Mouse (Mus musculus) lung, postnatal 0 days (tissue): ENCODE measurements around the gene Rai14. TPM values are rescaled to one million over a fixed set of nuclear protein-coding genes. Genes with fewer than 3 reads are reported as not detected.

Experiments used
- ATAC-seq: fragments of 200-750 bp; cut with Nextera tagmentation; 2 replicates; pipeline ENCODE4 v1.8.0; 2017; ENCODE audit warnings: moderate library complexity
- DNase-seq: peaks from one replicate; pipeline ENCODE4 v3.0.0-alpha.2; 2016; ENCODE audit warnings: low spot score
- H3K27ac ChIP-seq: fragments of 300-500 bp; sonication (generic); 2 replicates; pipeline ENCODE4 v1.5.1; 2014; ENCODE audit warnings: antibody characterized with exemption, mild to moderate bottlenecking, low read length, mixed read lengths
- H3K27me3 ChIP-seq: fragments of 300-500 bp; sonication (generic); replicated peaks from 2 replicates; pipeline ENCODE4 v1.6.1; 2014; ENCODE audit warnings: low read length, mixed read lengths; ENCODE audit not compliant: insufficient read depth
- H3K36me3 ChIP-seq: fragments of 300-500 bp; sonication (generic); 2 replicates; pipeline ENCODE4 v1.6.1; 2014; ENCODE audit warnings: low read length, mixed read lengths; ENCODE audit not compliant: insufficient read depth
- H3K4me1 ChIP-seq: fragments of 300-500 bp; sonication (generic); 2 replicates; pipeline ENCODE4 v1.6.1; 2014; ENCODE audit warnings: antibody characterized with exemption, low read depth, low read length, mixed read lengths; ENCODE audit not compliant: insufficient read depth
- H3K4me2 ChIP-seq: fragments of 300-500 bp; sonication (generic); replicated peaks from 2 replicates; pipeline ENCODE4 v1.6.1; 2014; ENCODE audit warnings: low read depth, mild to moderate bottlenecking, low read length, moderate library complexity, mixed read lengths
- H3K4me3 ChIP-seq: fragments of 300-500 bp; sonication (generic); 2 replicates; pipeline ENCODE4 v1.5.1; 2014; ENCODE audit warnings: low read depth, low read length
- H3K9ac ChIP-seq: fragments of 300-500 bp; sonication (generic); replicated peaks from 2 replicates; pipeline ENCODE4 v1.6.1; 2014; ENCODE audit warnings: low read depth, mild to moderate bottlenecking
- H3K9me3 ChIP-seq: fragments of 300-500 bp; sonication (generic); 2 replicates; pipeline ENCODE4 v1.6.1; 2016; ENCODE audit warnings: low read length, mixed read lengths
- CTCF ChIP-seq: IDR thresholded peaks from 2 replicates; pipeline ENCODE4 v1.5.1; 2016; ENCODE audit warnings: antibody characterized with exemption, mild to moderate bottlenecking
- EP300 ChIP-seq: IDR thresholded peaks from 2 replicates; pipeline ENCODE4 v1.6.1; 2016; ENCODE audit warnings: antibody characterized with exemption, mild to moderate bottlenecking, control low read depth
- WGBS: fragments of 180-500 bp; shearing (Covaris S2); extraction: QIAGEN DNeasy Blood & Tissue Kit; methylation state at CpG from one replicate; pipeline ENCODE4 v1.1.7; 2014; 5-methylcytosine and 5-hydroxymethylcytosine counted together
- polyA plus RNA-seq: library from polyadenylated mRNA; unstranded; fragments of >200 nt; fragmentation: Nextera tagmentation; extraction: Ambion mirVana; gene quantifications from 2 replicates; pipeline ENCODE4 v1.2.1, GENCODE M21; 2015

The Rai14 gene
- polyA plus RNA-seq, 1 experiment from 2014 or later = 56.0 TPM

DNA sequence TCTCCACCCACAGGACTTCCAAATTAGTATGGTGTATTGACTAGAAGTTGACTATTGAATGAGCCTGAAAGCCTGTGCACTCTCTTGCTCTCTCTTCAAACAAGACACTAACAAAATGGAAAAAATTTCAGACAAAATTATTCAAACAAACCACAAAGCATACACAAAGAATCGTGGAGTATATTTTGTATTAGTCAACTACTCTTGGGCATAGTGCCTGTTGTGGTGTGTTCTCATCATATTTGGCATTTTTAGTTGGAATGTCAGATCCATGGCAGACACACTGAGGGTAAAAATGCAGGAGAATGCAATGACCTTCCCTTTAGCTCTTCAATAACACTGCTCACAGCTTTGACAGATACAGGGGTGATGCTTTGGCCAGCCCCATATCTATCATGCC, 188.5 kb downstream of the Rai14 start:
- Histone ChIP-seq H3K36me3 (no peaks in the 10 kb centered on the region), H3K9me3 (no peaks in the 10 kb centered on the region), H3K27ac (no peak overlapping the region), H3K4me3 (no peak overlapping the region), H3K9ac (no peak overlapping the region), H3K4me1 (no peaks in the 10 kb centered on the region), H3K27me3 (no peaks in the 10 kb centered on the region), H3K4me2 (no peak overlapping the region)
- 64% methylated on average over 1 of the region's 1 CpGs for WGBS
- DNase-seq (no peak), ATAC-seq (no peak)
- TF ChIP-seq CTCF (no peak), EP300 (no peak)

Other genes with a start within 250 kb of the Rai14 start
- 10.0 and 11.8 TPM in 2 replicates for gene Dnajc21, start 244.1 kb downstream of the Rai14 start, polyA plus RNA-seq
- 52.3 and 64.6 TPM in 2 replicates for gene Brix1, start 228.7 kb downstream of the Rai14 start, polyA plus RNA-seq
- gene Rad1, start 228.6 kb downstream of the Rai14 start, polyA plus RNA-seq = 16.1 and 16.8 TPM in 2 replicates
- not detected in 2 replicates for gene Ttc23l, start 156.0 kb downstream of the Rai14 start, polyA plus RNA-seq
- gene C1qtnf3, start 237.7 kb upstream of the Rai14 start, polyA plus RNA-seq = 2.5 TPM in 2 replicates